Mouse (Mus musculus): Measurements from ENCODE around the gene Slc35e4. TPM values are rescaled to one million over a fixed set of nuclear protein-coding genes. Genes with fewer than 3 reads are reported as not detected.
A peak's percentile ranks its signal among the peaks of the same experiment; 100 is the strongest.

Slc35e4 gene
- polyA plus RNA-seq, 1 experiment from 2014 or later: 13.6 TPM

- H3K9me3 ChIP-seq (ENCODE audit: control insufficient read depth, low read length): no peaks in the 10 kb centered on the region
- no peaks in the 10 kb centered on the region; the same call in 1 of the 2 replicates for H3K36me3 ChIP-seq (ENCODE audit: control insufficient read depth, insufficient read depth, low read length)
- H3K4me3 ChIP-seq (ENCODE audit: low read depth, low read length): 0 out of 2 replicates have a peak overlapping the region, but pooled peaks have one; percentile 9
- no peak for ATAC-seq (ENCODE audit: low read depth)
- 0 out of 2 replicates have a peak overlapping the region, but pooled peaks have one; percentile 25 for H3K9ac ChIP-seq (replicated peaks; ENCODE audit: low read depth, low read length)
- no peaks in the 10 kb centered on the region for H3K27me3 ChIP-seq (ENCODE audit: control insufficient read depth, insufficient read depth, low read length)
- H3K27ac ChIP-seq (ENCODE audit: low read depth, low read length): no peak overlapping the region
- peak overlapping the region; percentile 93 for H3K4me2 ChIP-seq (ENCODE audit: low read depth, low read length)
- peaks cover 33% of the 10 kb centered on the region for H3K4me1 ChIP-seq (ENCODE audit: control insufficient read depth, insufficient read depth, low read length)
- WGBS: 54% methylated on average over 5 of the region's 5 CpGs
Observed at GRCm38 (mm10) chr11:3910513-3911310, 3.8 kb downstream of the Slc35e4 start.

DNA sequence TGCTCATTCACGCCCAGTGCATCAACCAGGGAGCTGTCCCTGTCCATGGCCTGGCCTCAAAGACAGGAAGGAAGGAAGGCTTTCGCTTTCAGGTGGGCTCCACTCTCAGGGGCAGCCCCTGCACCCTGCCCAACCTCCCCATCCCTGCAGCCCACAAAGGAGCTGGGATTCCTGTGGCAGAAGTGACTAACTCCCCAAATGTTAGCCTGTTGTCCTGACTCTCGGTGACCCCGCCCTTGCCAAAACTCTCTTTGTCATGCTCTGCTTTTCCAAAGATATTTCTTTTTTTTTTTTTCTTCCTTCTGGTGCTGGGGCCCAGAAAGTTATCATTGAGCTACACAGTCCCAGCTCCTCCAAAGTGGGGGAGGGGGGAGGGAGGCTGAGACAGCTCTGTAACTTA, 5.2 kb downstream of the Slc35e4 start:
- 90% methylated on average over 4 of the region's 4 CpGs for WGBS
- H3K27me3 ChIP-seq (ENCODE audit: control insufficient read depth, insufficient read depth, low read length): no peaks in the 10 kb centered on the region
- H3K9me3 ChIP-seq (ENCODE audit: control insufficient read depth, low read length): no peaks in the 10 kb centered on the region
- H3K4me2 ChIP-seq (ENCODE audit: low read depth, low read length): 0 out of 2 replicates have a peak overlapping the region, but pooled peaks have one; percentile 3
- H3K4me1 ChIP-seq (ENCODE audit: control insufficient read depth, insufficient read depth, low read length): peaks cover 33% of the 10 kb centered on the region
- no peak for ATAC-seq (ENCODE audit: low read depth)
- H3K9ac ChIP-seq (replicated peaks; ENCODE audit: low read depth, low read length): no peak overlapping the region
- H3K4me3 ChIP-seq (ENCODE audit: low read depth, low read length): no peak overlapping the region
- H3K36me3 ChIP-seq (ENCODE audit: control insufficient read depth, insufficient read depth, low read length): no peaks in the 10 kb centered on the region; the same call in none of the 2 replicates
- no peak overlapping the region for H3K27ac ChIP-seq (ENCODE audit: low read depth, low read length)

DNA sequence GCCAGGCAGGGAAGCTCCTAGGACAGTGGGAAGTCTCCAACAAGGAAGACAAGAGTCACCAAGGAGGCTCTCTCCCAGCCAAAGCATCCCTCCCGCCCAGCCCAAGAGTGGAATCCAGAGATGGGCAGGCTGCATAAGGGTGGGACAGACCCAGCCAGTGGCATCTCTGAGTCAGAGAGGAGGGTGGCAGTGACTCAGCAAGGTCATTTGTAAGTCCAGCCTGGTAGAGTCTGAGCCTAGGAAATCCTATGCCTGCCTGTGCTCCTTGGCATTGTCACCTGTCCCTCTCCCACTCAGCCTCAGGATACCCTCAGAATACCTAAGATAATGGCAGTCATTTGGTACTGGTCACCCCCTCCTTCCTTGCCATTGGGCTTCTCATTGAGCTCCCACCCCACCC, 9.0 kb downstream of the Slc35e4 start:
- peaks cover 7% of the 10 kb centered on the region for H3K4me1 ChIP-seq (ENCODE audit: control insufficient read depth, insufficient read depth, low read length)
- H3K27ac ChIP-seq (ENCODE audit: low read depth, low read length): no peak overlapping the region
- no peak for ATAC-seq (ENCODE audit: low read depth)
- H3K4me3 ChIP-seq (ENCODE audit: low read depth, low read length): no peak overlapping the region
- H3K9ac ChIP-seq (replicated peaks; ENCODE audit: low read depth, low read length): no peak overlapping the region
- no peaks in the 10 kb centered on the region for H3K9me3 ChIP-seq (ENCODE audit: control insufficient read depth, low read length)
- no peaks in the 10 kb centered on the region; the same call in none of the 2 replicates for H3K36me3 ChIP-seq (ENCODE audit: control insufficient read depth, insufficient read depth, low read length)
- H3K27me3 ChIP-seq (ENCODE audit: control insufficient read depth, insufficient read depth, low read length): no peaks in the 10 kb centered on the region
- no peak overlapping the region for H3K4me2 ChIP-seq (ENCODE audit: low read depth, low read length)
- 75% methylated on average over 1 of the region's 1 CpGs for WGBS

- Histone ChIP-seq H3K4me2 (ENCODE audit: low read depth, low read length) (no peak overlapping the region), H3K27me3 (ENCODE audit: control insufficient read depth, insufficient read depth, low read length) (no peaks in the 10 kb centered on the region), H3K27ac (ENCODE audit: low read depth, low read length) (no peak overlapping the region), H3K9ac (replicated peaks; ENCODE audit: low read depth, low read length) (no peak overlapping the region), H3K36me3 (ENCODE audit: control insufficient read depth, insufficient read depth, low read length) (no peaks in the 10 kb centered on the region; the same call in none of the 2 replicates), H3K4me3 (ENCODE audit: low read depth, low read length) (no peak overlapping the region), H3K9me3 (ENCODE audit: control insufficient read depth, low read length) (no peaks in the 10 kb centered on the region), H3K4me1 (ENCODE audit: control insufficient read depth, insufficient read depth, low read length) (peaks cover 3% of the 10 kb centered on the region; the same call in 1 of the 2 replicates)
- ATAC-seq (ENCODE audit: low read depth): no peak
- WGBS: 86% methylated on average over 6 of the region's 6 CpGs
Observed at GRCm38 (mm10) chr11:3904673-3905072, 9.8 kb downstream of the Slc35e4 start.

- WGBS: 78% methylated on average over 5 of the region's 5 CpGs
Observed at GRCm38 (mm10) chr11:3903046-3903445, 11.4 kb downstream of the Slc35e4 start.

DNA sequence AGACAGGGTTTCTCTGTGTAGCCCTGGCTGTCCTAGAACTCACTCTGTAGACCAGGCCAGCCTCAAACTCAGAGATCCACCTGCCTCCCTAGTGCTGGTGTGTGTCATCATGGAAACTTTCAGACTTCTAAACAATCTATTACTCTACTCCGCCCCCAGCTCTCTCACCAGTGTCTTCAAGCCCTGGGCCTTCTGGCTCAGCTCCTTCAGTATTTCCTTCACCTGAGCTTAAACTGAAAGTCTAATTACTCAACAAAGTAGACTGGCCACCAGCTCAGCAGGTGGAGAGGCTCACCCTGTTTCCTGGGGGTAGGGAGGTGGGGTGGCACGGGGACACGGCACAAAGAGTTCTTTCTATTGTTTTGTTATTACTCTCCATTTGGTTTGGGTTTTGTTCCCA, 11.9 kb downstream of the Slc35e4 start:
- no peak overlapping the region for H3K27ac ChIP-seq (ENCODE audit: low read depth, low read length)
- no peaks in the 10 kb centered on the region for H3K27me3 ChIP-seq (ENCODE audit: control insufficient read depth, insufficient read depth, low read length)
- no peaks in the 10 kb centered on the region for H3K9me3 ChIP-seq (ENCODE audit: control insufficient read depth, low read length)
- H3K4me1 ChIP-seq (ENCODE audit: control insufficient read depth, insufficient read depth, low read length): no peaks in the 10 kb centered on the region
- ATAC-seq (ENCODE audit: low read depth): no peak
- H3K4me2 ChIP-seq (ENCODE audit: low read depth, low read length): no peak overlapping the region
- H3K4me3 ChIP-seq (ENCODE audit: low read depth, low read length): no peak overlapping the region
- H3K36me3 ChIP-seq (ENCODE audit: control insufficient read depth, insufficient read depth, low read length): no peaks in the 10 kb centered on the region; the same call in none of the 2 replicates
- WGBS: 88% methylated on average over 3 of the region's 3 CpGs
- no peak overlapping the region for H3K9ac ChIP-seq (replicated peaks; ENCODE audit: low read depth, low read length)

More at GRCm38 (mm10) chr11:3903046-3903445, 11.4 kb downstream of the Slc35e4 start:
- no peaks in the 10 kb centered on the region for H3K9me3 ChIP-seq (ENCODE audit: control insufficient read depth, low read length)
- no peak overlapping the region for H3K27ac ChIP-seq (ENCODE audit: low read depth, low read length)
- no peaks in the 10 kb centered on the region; the same call in none of the 2 replicates for H3K36me3 ChIP-seq (ENCODE audit: control insufficient read depth, insufficient read depth, low read length)
- no peaks in the 10 kb centered on the region for H3K4me1 ChIP-seq (ENCODE audit: control insufficient read depth, insufficient read depth, low read length)
- ATAC-seq (ENCODE audit: low read depth): no peak
- no peak overlapping the region for H3K4me3 ChIP-seq (ENCODE audit: low read depth, low read length)
- no peaks in the 10 kb centered on the region for H3K27me3 ChIP-seq (ENCODE audit: control insufficient read depth, insufficient read depth, low read length)
- H3K9ac ChIP-seq (replicated peaks; ENCODE audit: low read depth, low read length): no peak overlapping the region
- no peak overlapping the region for H3K4me2 ChIP-seq (ENCODE audit: low read depth, low read length)

GRCm38 (mm10) chr11:3900296-3900695, 14.2 kb downstream of the Slc35e4 start:
- no peak overlapping the region for H3K27ac ChIP-seq (ENCODE audit: low read depth, low read length)
- WGBS: 87% methylated on average over 6 of the region's 6 CpGs
- H3K4me3 ChIP-seq (ENCODE audit: low read depth, low read length): no peak overlapping the region
- H3K4me1 ChIP-seq (ENCODE audit: control insufficient read depth, insufficient read depth, low read length): no peaks in the 10 kb centered on the region
- no peaks in the 10 kb centered on the region for H3K27me3 ChIP-seq (ENCODE audit: control insufficient read depth, insufficient read depth, low read length)
- no peak overlapping the region for H3K9ac ChIP-seq (replicated peaks; ENCODE audit: low read depth, low read length)
- no peaks in the 10 kb centered on the region for H3K9me3 ChIP-seq (ENCODE audit: control insufficient read depth, low read length)
- H3K4me2 ChIP-seq (ENCODE audit: low read depth, low read length): no peak overlapping the region
- no peak for ATAC-seq (ENCODE audit: low read depth)
- H3K36me3 ChIP-seq (ENCODE audit: control insufficient read depth, insufficient read depth, low read length): peaks cover 2% of the 10 kb centered on the region; the same call in 1 of the 2 replicates

DNA sequence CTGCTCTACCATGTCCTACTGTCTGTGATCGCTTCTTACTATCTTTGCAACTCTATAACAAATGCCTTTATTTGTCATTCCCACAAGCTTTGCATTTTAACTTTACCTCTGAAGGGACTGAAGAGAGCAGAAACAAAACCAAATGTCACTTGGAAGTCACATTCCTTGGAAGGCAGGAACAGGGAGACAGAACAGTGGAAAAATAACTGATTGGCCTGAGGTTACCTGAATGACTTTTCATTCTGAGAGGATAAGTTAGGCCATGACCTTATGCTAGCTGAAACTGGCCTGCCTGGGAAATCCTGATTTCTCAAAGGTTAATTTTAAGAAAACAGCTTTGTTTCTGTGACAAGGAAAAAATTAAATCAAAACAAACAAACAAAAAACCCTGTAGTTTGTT, 18.5 kb downstream of the Slc35e4 start:
- Histone ChIP-seq H3K4me1 (ENCODE audit: control insufficient read depth, insufficient read depth, low read length) (0 out of 2 replicates have a peak, but pooled peaks cover 2% of the 10 kb centered on the region), H3K4me3 (ENCODE audit: low read depth, low read length) (no peak overlapping the region), H3K36me3 (ENCODE audit: control insufficient read depth, insufficient read depth, low read length) (peaks cover 2% of the 10 kb centered on the region; the same call in 1 of the 2 replicates), H3K27ac (ENCODE audit: low read depth, low read length) (no peak overlapping the region), H3K9me3 (ENCODE audit: control insufficient read depth, low read length) (no peaks in the 10 kb centered on the region), H3K27me3 (ENCODE audit: control insufficient read depth, insufficient read depth, low read length) (no peaks in the 10 kb centered on the region), H3K4me2 (ENCODE audit: low read depth, low read length) (no peak overlapping the region), H3K9ac (replicated peaks; ENCODE audit: low read depth, low read length) (no peak overlapping the region)
- WGBS: 96% methylated on average over 1 of the region's 1 CpGs
- no peak for ATAC-seq (ENCODE audit: low read depth)

GRCm38 (mm10) chr11:3895458-3895857, 19.0 kb downstream of the Slc35e4 start:
- no peaks in the 10 kb centered on the region for H3K9me3 ChIP-seq (ENCODE audit: control insufficient read depth, low read length)
- peak overlapping the region; percentile 80 for H3K4me2 ChIP-seq (ENCODE audit: low read depth, low read length)
- ATAC-seq (ENCODE audit: low read depth): no peak; the same call in 1 of the 2 replicates
- peak overlapping the region; percentile 53 for H3K4me3 ChIP-seq (ENCODE audit: low read depth, low read length)
- peak overlapping the region; percentile 36 for H3K27ac ChIP-seq (ENCODE audit: low read depth, low read length)
- WGBS: 3% methylated on average over 9 of the region's 10 CpGs
- 0 out of 2 replicates have a peak, but pooled peaks cover 2% of the 10 kb centered on the region for H3K4me1 ChIP-seq (ENCODE audit: control insufficient read depth, insufficient read depth, low read length)
- peaks cover 2% of the 10 kb centered on the region; the same call in 1 of the 2 replicates for H3K36me3 ChIP-seq (ENCODE audit: control insufficient read depth, insufficient read depth, low read length)
- H3K9ac ChIP-seq (replicated peaks; ENCODE audit: low read depth, low read length): peak overlapping the region; percentile 67
- H3K27me3 ChIP-seq (ENCODE audit: control insufficient read depth, insufficient read depth, low read length): no peaks in the 10 kb centered on the region

Measured in neural tube, embryonic 14.5 days (tissue).